Comparison of ENCODE assay signal across 11 mouse cellular contexts in genomic region chr15:102408558-102409130, GRCm38 (mm10). TPM values are rescaled to one million over a fixed set of nuclear protein-coding genes. Genes with fewer than 3 reads are reported as not detected.
DNase-seq lines count a peak whose midpoint lies in the region; ATAC-seq and TF ChIP-seq lines count a peak whose summit lies in the region.
"Had no signal": no experiment of that assay in that cellular context is flagged by ENCODE, and none has a peak within 500 bp of the region (broad histone marks: within the 10 kb centered on the region; RNA-seq: fewer than 3 reads in every experiment).

No protein-coding gene starts in this region.

- no peaks in the 10 kb centered on the region for H3K27me3 ChIP-seq in heart, embryonic 15.5 days
- H3K27me3 ChIP-seq in midbrain, embryonic 12.5 days = no peaks in the 10 kb centered on the region
- H3K27me3 ChIP-seq in midbrain, postnatal 0 days (ENCODE audit: insufficient read depth, low read length) = no peaks in the 10 kb centered on the region
- no peaks in the 10 kb centered on the region for H3K27me3 ChIP-seq in embryonic facial prominence, embryonic 13.5 days
- H3K27me3 ChIP-seq in midbrain, embryonic 16.5 days (ENCODE audit: control insufficient read depth, insufficient read depth, low read depth, low read length) = no peaks in the 10 kb centered on the region

- 60% methylated on average over 2 of the region's 2 CpGs for WGBS in heart, embryonic 15.5 days
- 88% methylated on average over 2 of the region's 2 CpGs for whole genome bisulfite sequencing in midbrain, embryonic 12.5 days
- WGBS in midbrain, postnatal 0 days = 74% methylated on average over 2 of the region's 2 CpGs
- 84% methylated on average over 2 of the region's 2 CpGs for WGBS in embryonic facial prominence, embryonic 13.5 days
- WGBS in midbrain, embryonic 16.5 days = 89% methylated on average over 2 of the region's 2 CpGs

- no peak for TF ChIP-seq CTCF in midbrain, postnatal 0 days (IDR thresholded peaks at IDR 0.05)

- peaks cover 43% of the 10 kb centered on the region for H3K36me3 ChIP-seq in heart, embryonic 15.5 days
- peaks cover 54% of the 10 kb centered on the region for H3K36me3 ChIP-seq in midbrain, embryonic 12.5 days
- H3K36me3 ChIP-seq in midbrain, postnatal 0 days (ENCODE audit: insufficient read depth, low read length) = peaks cover 21% of the 10 kb centered on the region
- peaks cover 61% of the 10 kb centered on the region for H3K36me3 ChIP-seq in embryonic facial prominence, embryonic 13.5 days
- H3K36me3 ChIP-seq in midbrain, embryonic 16.5 days (ENCODE audit: control insufficient read depth, insufficient read depth, low read length) = peaks cover 28% of the 10 kb centered on the region

- no peak for DNase-seq in heart, adult 18-20 months
- DNase-seq in midbrain, postnatal 0 days (ENCODE audit: low spot score) = no peak
- no peak for DNase-seq in thymus, postnatal 0 days (ENCODE audit: low spot score)
- DNase-seq: kidney, adult 18-20 months had no signal

- no peak overlapping the region for H3K27ac ChIP-seq in heart, embryonic 15.5 days
- no peak overlapping the region for H3K27ac ChIP-seq in midbrain, embryonic 12.5 days (replicated peaks)
- H3K27ac ChIP-seq in midbrain, postnatal 0 days (ENCODE audit: low read depth, low read length) = no peak overlapping the region
- H3K27ac ChIP-seq in embryonic facial prominence, embryonic 13.5 days = no peak overlapping the region
- H3K27ac ChIP-seq in midbrain, embryonic 16.5 days (ENCODE audit: low read length) = no peak overlapping the region
- H3K27ac ChIP-seq: layer of hippocampus, adult 2 months; stomach, postnatal 0 days had no signal

- H3K9me3 ChIP-seq in heart, embryonic 15.5 days (replicated peaks) = no peaks in the 10 kb centered on the region
- no peaks in the 10 kb centered on the region for H3K9me3 ChIP-seq in midbrain, embryonic 12.5 days
- H3K9me3 ChIP-seq in midbrain, postnatal 0 days (ENCODE audit: low read length) = no peaks in the 10 kb centered on the region
- H3K9me3 ChIP-seq in embryonic facial prominence, embryonic 13.5 days = no peaks in the 10 kb centered on the region
- H3K9me3 ChIP-seq in midbrain, embryonic 16.5 days (replicated peaks; ENCODE audit: control insufficient read depth, low read length, poor library complexity, severe bottlenecking) = no peaks in the 10 kb centered on the region

- H3K9ac ChIP-seq in heart, embryonic 15.5 days = no peak overlapping the region
- no peak overlapping the region for H3K9ac ChIP-seq in midbrain, embryonic 12.5 days (replicated peaks)
- no peak overlapping the region for H3K9ac ChIP-seq in midbrain, postnatal 0 days (replicated peaks; ENCODE audit: low read length, poor library complexity, severe bottlenecking)
- no peak overlapping the region; the same call in 1 of the 2 replicates for H3K9ac ChIP-seq in embryonic facial prominence, embryonic 13.5 days
- H3K9ac ChIP-seq in midbrain, embryonic 16.5 days (ENCODE audit: low read depth, low read length) = 0 out of 2 replicates have a peak overlapping the region, but pooled peaks have one; percentile 6

- H3K4me3 ChIP-seq in heart, embryonic 15.5 days = 0 out of 2 replicates have a peak overlapping the region, but pooled peaks have one; percentile 3
- H3K4me3 ChIP-seq in midbrain, embryonic 12.5 days = peak overlapping the region; percentile 13; the same call in 1 of the 2 replicates
- H3K4me3 ChIP-seq in midbrain, postnatal 0 days (ENCODE audit: low read depth, low read length) = no peak overlapping the region
- peak overlapping the region; percentile 9; the same call in 1 of the 2 replicates for H3K4me3 ChIP-seq in embryonic facial prominence, embryonic 13.5 days
- no peak overlapping the region for H3K4me3 ChIP-seq in midbrain, embryonic 16.5 days (ENCODE audit: low read depth, low read length)
- H3K4me3 ChIP-seq: layer of hippocampus, adult 2 months had no signal

- peaks cover 41% of the 10 kb centered on the region for H3K4me1 ChIP-seq in heart, embryonic 15.5 days (replicated peaks)
- peaks cover 40% of the 10 kb centered on the region for H3K4me1 ChIP-seq in midbrain, embryonic 12.5 days
- peaks cover 12% of the 10 kb centered on the region; the same call in 1 of the 2 replicates for H3K4me1 ChIP-seq in midbrain, postnatal 0 days (ENCODE audit: insufficient read depth, low read length)
- peaks cover 50% of the 10 kb centered on the region for H3K4me1 ChIP-seq in embryonic facial prominence, embryonic 13.5 days
- H3K4me1 ChIP-seq in midbrain, embryonic 16.5 days (ENCODE audit: control insufficient read depth, insufficient read depth, low read length) = peaks cover 49% of the 10 kb centered on the region

- H3K4me2 ChIP-seq in heart, embryonic 15.5 days = no peak overlapping the region
- H3K4me2 ChIP-seq in midbrain, embryonic 12.5 days (replicated peaks) = peak overlapping the region; percentile 27
- H3K4me2 ChIP-seq in midbrain, postnatal 0 days (ENCODE audit: low read depth, low read length, poor library complexity, severe bottlenecking) = no peak overlapping the region
- peak overlapping the region; percentile 37 for H3K4me2 ChIP-seq in embryonic facial prominence, embryonic 13.5 days
- H3K4me2 ChIP-seq in midbrain, embryonic 16.5 days (ENCODE audit: low read length) = no peak overlapping the region

- no peak for ATAC-seq in heart, embryonic 15.5 days (replicated peaks; ENCODE audit: insufficient number of reproducible peaks, insufficient read depth, low FRiP score, low read depth)
- ATAC-seq in midbrain, embryonic 12.5 days (ENCODE audit: low FRiP score, low read depth) = no peak
- no peak for ATAC-seq in midbrain, postnatal 0 days (ENCODE audit: low FRiP score)
- ATAC-seq in embryonic facial prominence, embryonic 13.5 days (ENCODE audit: insufficient number of reproducible peaks, insufficient read depth, low FRiP score, low TSS enrichment, low read depth) = no peak
- ATAC-seq in midbrain, embryonic 16.5 days = no peak

RNA-seq across cellular contexts. Expression of gene Sp1, which starts 2.7 kb away (rescaled TPM):
- polyA plus RNA-seq in heart, embryonic 15.5 days (2015; fragmentation: Nextera tagmentation; extraction: Ambion mirVana) = 4.7 and 5.0 TPM in 2 replicates
- total RNA-seq in heart, adult 18-20 months (2021) = 10 to 100 TPM; 31.9 to 39.6 TPM
- 9.6 and 10.2 TPM in 2 replicates for polyA plus RNA-seq in midbrain, embryonic 12.5 days (2016; fragmentation: Nextera tagmentation; extraction: Ambion mirVana)
- total RNA-seq in midbrain, postnatal 0 days (2014; rRNA removed) = 20.9 and 25.6 TPM in 2 replicates
- 2.2 and 2.8 TPM in 2 replicates for polyA plus RNA-seq in midbrain, postnatal 0 days (2015; fragmentation: Nextera tagmentation; extraction: Ambion mirVana)
- 12.3 and 14.1 TPM in 2 replicates for polyA plus RNA-seq in embryonic facial prominence, embryonic 13.5 days (2015; fragmentation: Nextera tagmentation; extraction: Ambion mirVana)
- 3.1 and 3.5 TPM in 2 replicates for polyA plus RNA-seq in midbrain, embryonic 16.5 days (2015; fragmentation: Nextera tagmentation; extraction: Ambion mirVana)
- polyA plus RNA-seq in thymus, postnatal 0 days (2015; fragmentation: Nextera tagmentation; extraction: Ambion mirVana) = 9.7 and 10.9 TPM in 2 replicates

RNA-seq across cellular contexts. Expression of gene Amhr2, which starts 36.5 kb away (rescaled TPM):
- 4.9 and 5.7 TPM in 2 replicates for polyA plus RNA-seq in heart, embryonic 15.5 days (2015; fragmentation: Nextera tagmentation; extraction: Ambion mirVana)
- total RNA-seq in heart, adult 18-20 months (2021) = under 1 TPM; 0.39 to 0.97 TPM
- 0.29 TPM in 1 of 2 replicates, not detected in the other for polyA plus RNA-seq in midbrain, embryonic 12.5 days (2016; fragmentation: Nextera tagmentation; extraction: Ambion mirVana)
- total RNA-seq in midbrain, postnatal 0 days (2014; rRNA removed) = 0.38 and 0.85 TPM in 2 replicates
- 0.60 and 1.0 TPM in 2 replicates for polyA plus RNA-seq in midbrain, postnatal 0 days (2015; fragmentation: Nextera tagmentation; extraction: Ambion mirVana)
- polyA plus RNA-seq in embryonic facial prominence, embryonic 13.5 days (2015; fragmentation: Nextera tagmentation; extraction: Ambion mirVana) = not detected in 2 replicates
- 0.15 and 0.26 TPM in 2 replicates for polyA plus RNA-seq in midbrain, embryonic 16.5 days (2015; fragmentation: Nextera tagmentation; extraction: Ambion mirVana)
- 1.8 and 2.1 TPM in 2 replicates for polyA plus RNA-seq in thymus, postnatal 0 days (2015; fragmentation: Nextera tagmentation; extraction: Ambion mirVana)
- total RNA-seq: megakaryocyte-erythroid progenitor cell, adult 5-6 weeks had no signal

RNA-seq across cellular contexts. Expression of gene Sp7, which starts 41.7 kb away (rescaled TPM):
- 0.15 and 0.22 TPM in 2 replicates for polyA plus RNA-seq in heart, embryonic 15.5 days (2015; fragmentation: Nextera tagmentation; extraction: Ambion mirVana)
- not detected for total RNA-seq in heart, adult 18-20 months (2021)
- polyA plus RNA-seq in midbrain, embryonic 12.5 days (2016; fragmentation: Nextera tagmentation; extraction: Ambion mirVana) = 0.46 and 0.93 TPM in 2 replicates
- total RNA-seq in midbrain, postnatal 0 days (2014; rRNA removed) = 0.47 and 0.60 TPM in 2 replicates
- polyA plus RNA-seq in midbrain, postnatal 0 days (2015; fragmentation: Nextera tagmentation; extraction: Ambion mirVana) = 0.10 and 0.31 TPM in 2 replicates
- 24.1 and 32.7 TPM in 2 replicates for polyA plus RNA-seq in embryonic facial prominence, embryonic 13.5 days (2015; fragmentation: Nextera tagmentation; extraction: Ambion mirVana)
- polyA plus RNA-seq in midbrain, embryonic 16.5 days (2015; fragmentation: Nextera tagmentation; extraction: Ambion mirVana) = 0.40 and 0.55 TPM in 2 replicates
- polyA plus RNA-seq in thymus, postnatal 0 days (2015; fragmentation: Nextera tagmentation; extraction: Ambion mirVana) = 0.10 and 0.13 TPM in 2 replicates
- total RNA-seq: megakaryocyte-erythroid progenitor cell, adult 5-6 weeks had no signal

RNA-seq across cellular contexts. Expression of gene Prr13, which starts 50.2 kb away (rescaled TPM):
- polyA plus RNA-seq in heart, embryonic 15.5 days (2015; fragmentation: Nextera tagmentation; extraction: Ambion mirVana) = 87.9 and 91.2 TPM in 2 replicates
- total RNA-seq in heart, adult 18-20 months (2021) = 10 to 100 TPM; 20.3 to 24.4 TPM
- 84.9 and 97.9 TPM in 2 replicates for polyA plus RNA-seq in midbrain, embryonic 12.5 days (2016; fragmentation: Nextera tagmentation; extraction: Ambion mirVana)
- 23.1 and 23.2 TPM in 2 replicates for total RNA-seq in midbrain, postnatal 0 days (2014; rRNA removed)
- polyA plus RNA-seq in midbrain, postnatal 0 days (2015; fragmentation: Nextera tagmentation; extraction: Ambion mirVana) = 93.5 and 99.1 TPM in 2 replicates
- polyA plus RNA-seq in embryonic facial prominence, embryonic 13.5 days (2015; fragmentation: Nextera tagmentation; extraction: Ambion mirVana) = 74.8 and 79.2 TPM in 2 replicates
- 106 and 109 TPM in 2 replicates for polyA plus RNA-seq in midbrain, embryonic 16.5 days (2015; fragmentation: Nextera tagmentation; extraction: Ambion mirVana)
- 88.9 and 90.3 TPM in 2 replicates for polyA plus RNA-seq in thymus, postnatal 0 days (2015; fragmentation: Nextera tagmentation; extraction: Ambion mirVana)

RNA-seq across cellular contexts. Expression of gene Aaas, which starts 58.1 kb away (rescaled TPM):
- 39.1 and 52.4 TPM in 2 replicates for polyA plus RNA-seq in heart, embryonic 15.5 days (2015; fragmentation: Nextera tagmentation; extraction: Ambion mirVana)
- total RNA-seq in heart, adult 18-20 months (2021) = 10 to 100 TPM in 1 of 2 experiments, 1 to 10 TPM in 1; 9.8 to 12.1 TPM
- polyA plus RNA-seq in midbrain, embryonic 12.5 days (2016; fragmentation: Nextera tagmentation; extraction: Ambion mirVana) = 61.5 and 67.9 TPM in 2 replicates
- 21.8 and 31.1 TPM in 2 replicates for total RNA-seq in midbrain, postnatal 0 days (2014; rRNA removed)
- 30.1 and 32.8 TPM in 2 replicates for polyA plus RNA-seq in midbrain, postnatal 0 days (2015; fragmentation: Nextera tagmentation; extraction: Ambion mirVana)
- polyA plus RNA-seq in embryonic facial prominence, embryonic 13.5 days (2015; fragmentation: Nextera tagmentation; extraction: Ambion mirVana) = 72.9 and 80.6 TPM in 2 replicates
- 30.2 and 31.1 TPM in 2 replicates for polyA plus RNA-seq in midbrain, embryonic 16.5 days (2015; fragmentation: Nextera tagmentation; extraction: Ambion mirVana)
- 56.8 and 61.7 TPM in 2 replicates for polyA plus RNA-seq in thymus, postnatal 0 days (2015; fragmentation: Nextera tagmentation; extraction: Ambion mirVana)

Comparison
In these comparisons a context has a peak if more than half of its experiments do, and no peak if none do; other contexts are left out.
1. H3K4me2 ChIP-seq: peak in midbrain, embryonic 12.5 days (single experiment) and embryonic facial prominence, embryonic 13.5 days (single experiment); none in heart, embryonic 15.5 days (single experiment), midbrain, postnatal 0 days (single experiment) and midbrain, embryonic 16.5 days (single experiment).
2. H3K4me3 ChIP-seq: peak in heart, embryonic 15.5 days (single experiment), midbrain, embryonic 12.5 days (single experiment) and embryonic facial prominence, embryonic 13.5 days (single experiment); none in midbrain, postnatal 0 days (single experiment) and midbrain, embryonic 16.5 days (single experiment).
3. RNA of gene Sp7, which starts 41.7 kb away (polyA plus RNA-seq): 24.1 to 32.7 TPM in embryonic facial prominence, embryonic 13.5 days; 0.46 to 0.93 TPM in midbrain, embryonic 12.5 days, 0.40 to 0.55 TPM in midbrain, embryonic 16.5 days, 0.15 to 0.22 TPM in heart, embryonic 15.5 days, 0.10 to 0.13 TPM in thymus, postnatal 0 days and 0.10 to 0.31 TPM in midbrain, postnatal 0 days; every median in the first group is over 10 times any median in the second.